Mouse (Mus musculus): Measurements from ENCODE around the gene Kat2a. TPM values are rescaled to one million over a fixed set of nuclear protein-coding genes. Genes with fewer than 3 reads are reported as not detected.
A peak's percentile ranks its signal among the peaks of the same experiment; 100 is the strongest.
"Not testable (repeated sequence)": the region's sequence is repeated elsewhere in the genome, so short reads cannot be mapped to it uniquely, and the experiment has no call there.

The Kat2a gene
- polyA plus RNA-seq, 1 experiment from 2014 or later: 65.9 TPM

DNA sequence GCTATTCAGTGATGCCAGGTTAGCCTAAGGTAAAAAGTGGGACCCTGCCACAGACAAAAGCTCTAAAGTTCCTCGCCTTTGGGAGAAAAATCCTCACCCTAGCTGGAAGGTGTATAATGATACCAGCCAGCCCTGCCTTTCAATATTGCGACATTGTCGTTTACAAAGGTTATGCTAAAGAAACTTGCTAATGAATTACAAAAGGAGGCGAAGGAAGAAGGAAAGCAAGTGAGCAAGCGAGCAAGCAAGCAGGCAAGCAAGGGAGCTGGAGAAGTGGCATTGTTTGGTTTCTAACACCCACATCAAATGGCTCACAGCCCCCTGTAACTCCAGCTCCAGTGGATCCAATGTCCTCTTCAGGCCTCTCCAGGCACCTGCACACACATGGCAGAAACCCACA lies 29.7 kb downstream of the Kat2a start:
- H3K27me3 ChIP-seq (ENCODE audit: control insufficient read depth, insufficient read depth, low read depth, low read length): no peaks in the 10 kb centered on the region
- no peak overlapping the region for H3K4me2 ChIP-seq (ENCODE audit: low read length)
- ATAC-seq: no peak
- H3K27ac ChIP-seq (ENCODE audit: low read length): no peak overlapping the region
- no peak overlapping the region for H3K4me3 ChIP-seq (ENCODE audit: low read depth, low read length)
- WGBS: 80% methylated on average over 5 of the region's 5 CpGs
- H3K9me3 ChIP-seq (replicated peaks; ENCODE audit: control insufficient read depth, low read length, poor library complexity, severe bottlenecking): no peaks in the 10 kb centered on the region
- H3K4me1 ChIP-seq (ENCODE audit: control insufficient read depth, insufficient read depth, low read length): no peaks in the 10 kb centered on the region
- no peak overlapping the region for H3K9ac ChIP-seq (ENCODE audit: low read depth, low read length)
- H3K36me3 ChIP-seq (ENCODE audit: control insufficient read depth, insufficient read depth, low read length): no peaks in the 10 kb centered on the region

DNA sequence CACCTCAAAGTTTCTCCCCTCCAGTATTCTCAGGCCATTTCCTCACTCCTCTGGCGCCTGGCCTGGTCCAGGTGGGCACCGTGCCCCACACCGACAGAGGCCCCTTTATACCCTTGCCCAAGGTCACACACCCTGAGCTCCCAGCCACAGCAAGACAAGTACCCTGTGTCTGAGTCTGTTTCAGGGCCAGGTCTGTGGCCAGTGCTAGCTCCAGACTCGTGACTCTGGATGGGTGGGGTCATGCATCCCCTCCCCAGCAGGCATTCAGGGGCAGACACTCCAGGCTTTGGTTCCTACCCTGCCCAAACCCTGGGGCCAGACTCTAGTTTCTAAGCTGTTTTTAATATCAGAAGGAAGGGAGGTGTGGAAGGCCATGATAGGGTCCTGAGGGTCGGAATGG lies 30.4 kb downstream of the Kat2a start:
- no peaks in the 10 kb centered on the region for H3K4me1 ChIP-seq (ENCODE audit: control insufficient read depth, insufficient read depth, low read length)
- no peak overlapping the region for H3K9ac ChIP-seq (ENCODE audit: low read depth, low read length)
- WGBS: 83% methylated on average over 5 of the region's 5 CpGs
- no peaks in the 10 kb centered on the region for H3K36me3 ChIP-seq (ENCODE audit: control insufficient read depth, insufficient read depth, low read length)
- no peaks in the 10 kb centered on the region for H3K27me3 ChIP-seq (ENCODE audit: control insufficient read depth, insufficient read depth, low read depth, low read length)
- no peaks in the 10 kb centered on the region for H3K9me3 ChIP-seq (replicated peaks; ENCODE audit: control insufficient read depth, low read length, poor library complexity, severe bottlenecking)
- no peak overlapping the region for H3K4me3 ChIP-seq (ENCODE audit: low read depth, low read length)
- no peak overlapping the region for H3K4me2 ChIP-seq (ENCODE audit: low read length)
- no peak overlapping the region for H3K27ac ChIP-seq (ENCODE audit: low read length)
- ATAC-seq: no peak

DNA sequence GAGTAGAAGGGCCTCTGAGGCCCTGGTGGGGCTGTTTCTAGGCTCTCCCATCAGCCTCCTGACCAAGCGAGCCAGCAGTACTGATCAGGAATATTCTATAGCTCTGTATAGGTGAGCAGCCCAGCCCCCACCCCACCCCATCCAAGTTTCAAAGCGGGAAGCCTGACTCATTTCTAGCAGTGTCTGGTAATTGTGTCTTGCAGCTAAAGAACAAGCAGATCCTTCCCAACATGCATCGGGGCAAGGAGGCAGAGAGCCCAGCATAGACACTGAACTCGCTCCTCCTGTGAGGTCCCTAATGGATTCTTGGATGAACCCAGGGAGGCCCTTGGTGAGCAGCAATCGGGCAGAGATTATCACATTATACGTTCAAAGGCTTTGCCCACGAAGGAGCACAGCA lies 34.5 kb downstream of the Kat2a start:
- WGBS: 44% methylated on average over 7 of the region's 7 CpGs
- Histone ChIP-seq H3K27ac (ENCODE audit: low read length) (no peak overlapping the region), H3K9me3 (replicated peaks; ENCODE audit: control insufficient read depth, low read length, poor library complexity, severe bottlenecking) (no peaks in the 10 kb centered on the region), H3K9ac (ENCODE audit: low read depth, low read length) (0 out of 2 replicates have a peak overlapping the region, but pooled peaks have one; percentile 6), H3K36me3 (ENCODE audit: control insufficient read depth, insufficient read depth, low read length) (no peaks in the 10 kb centered on the region), H3K27me3 (ENCODE audit: control insufficient read depth, insufficient read depth, low read depth, low read length) (no peaks in the 10 kb centered on the region), H3K4me3 (ENCODE audit: low read depth, low read length) (no peak overlapping the region), H3K4me1 (ENCODE audit: control insufficient read depth, insufficient read depth, low read length) (peaks cover 2% of the 10 kb centered on the region; the same call in 1 of the 2 replicates), H3K4me2 (ENCODE audit: low read length) (no peak overlapping the region)
- ATAC-seq: no peak

DNA sequence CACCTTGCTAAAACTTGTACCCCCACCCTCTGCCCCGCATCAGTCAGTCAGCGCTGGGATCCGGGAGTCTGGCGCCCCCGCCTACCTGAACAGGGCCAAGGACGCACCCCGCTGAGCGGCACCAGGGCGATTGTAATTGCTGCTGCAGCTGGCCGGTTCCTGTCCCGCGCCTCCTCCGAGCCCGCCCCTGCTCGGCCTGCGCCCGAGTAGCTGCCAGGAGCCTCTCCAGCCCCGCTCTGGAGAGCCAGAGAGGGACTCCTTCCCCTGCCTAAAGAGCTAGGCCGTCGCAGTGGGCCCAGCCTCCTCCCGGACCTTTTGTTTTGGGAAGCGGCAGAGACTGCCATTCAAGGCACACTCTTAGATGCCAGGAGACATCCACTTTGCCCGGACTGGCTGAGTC lies 39.1 kb downstream of the Kat2a start:
- Histone ChIP-seq H3K4me3 (ENCODE audit: low read depth, low read length) (no peak overlapping the region), H3K27me3 (ENCODE audit: control insufficient read depth, insufficient read depth, low read depth, low read length) (no peaks in the 10 kb centered on the region; the same call in 1 of the 2 replicates), H3K27ac (ENCODE audit: low read length) (no peak overlapping the region), H3K9ac (ENCODE audit: low read depth, low read length) (peak overlapping the region; percentile 51; the same call in 1 of the 2 replicates), H3K4me2 (ENCODE audit: low read length) (peak overlapping the region; percentile 35), H3K4me1 (ENCODE audit: control insufficient read depth, insufficient read depth, low read length) (peaks cover 2% of the 10 kb centered on the region; the same call in 1 of the 2 replicates), H3K9me3 (replicated peaks; ENCODE audit: control insufficient read depth, low read length, poor library complexity, severe bottlenecking) (no peaks in the 10 kb centered on the region), H3K36me3 (ENCODE audit: control insufficient read depth, insufficient read depth, low read length) (no peaks in the 10 kb centered on the region)
- no peak for ATAC-seq
- WGBS: 1% methylated on average over 23 of the region's 23 CpGs

DNA sequence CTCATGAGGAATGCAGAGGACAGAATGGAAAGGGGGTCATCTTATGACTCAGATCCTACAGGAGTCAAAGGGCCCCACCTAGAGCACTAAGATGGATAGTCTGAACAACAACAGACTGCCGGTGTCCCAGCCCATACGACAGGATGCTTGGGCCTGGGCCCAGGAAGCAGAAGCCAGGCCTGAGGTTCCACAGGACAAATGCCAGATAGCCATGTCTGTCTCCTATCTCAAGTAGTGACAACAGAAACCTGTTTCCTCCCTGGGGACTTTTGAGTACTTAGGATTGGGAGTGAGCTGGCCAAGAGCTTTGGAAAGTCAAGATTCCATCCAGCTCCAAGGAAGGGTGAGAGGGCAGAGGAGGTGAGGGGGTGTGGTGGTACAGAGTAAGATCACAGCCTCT lies 40.3 kb downstream of the Kat2a start:
- Histone ChIP-seq H3K27ac (ENCODE audit: low read length) (no peak overlapping the region), H3K36me3 (ENCODE audit: control insufficient read depth, insufficient read depth, low read length) (no peaks in the 10 kb centered on the region), H3K4me3 (ENCODE audit: low read depth, low read length) (no peak overlapping the region), H3K9me3 (replicated peaks; ENCODE audit: control insufficient read depth, low read length, poor library complexity, severe bottlenecking) (no peaks in the 10 kb centered on the region), H3K4me1 (ENCODE audit: control insufficient read depth, insufficient read depth, low read length) (peaks cover 2% of the 10 kb centered on the region; the same call in 1 of the 2 replicates), H3K4me2 (ENCODE audit: low read length) (no peak overlapping the region), H3K27me3 (ENCODE audit: control insufficient read depth, insufficient read depth, low read depth, low read length) (no peaks in the 10 kb centered on the region; the same call in 1 of the 2 replicates), H3K9ac (ENCODE audit: low read depth, low read length) (no peak overlapping the region)
- WGBS: 91% methylated on average over 2 of the region's 2 CpGs
- ATAC-seq: no peak

DNA sequence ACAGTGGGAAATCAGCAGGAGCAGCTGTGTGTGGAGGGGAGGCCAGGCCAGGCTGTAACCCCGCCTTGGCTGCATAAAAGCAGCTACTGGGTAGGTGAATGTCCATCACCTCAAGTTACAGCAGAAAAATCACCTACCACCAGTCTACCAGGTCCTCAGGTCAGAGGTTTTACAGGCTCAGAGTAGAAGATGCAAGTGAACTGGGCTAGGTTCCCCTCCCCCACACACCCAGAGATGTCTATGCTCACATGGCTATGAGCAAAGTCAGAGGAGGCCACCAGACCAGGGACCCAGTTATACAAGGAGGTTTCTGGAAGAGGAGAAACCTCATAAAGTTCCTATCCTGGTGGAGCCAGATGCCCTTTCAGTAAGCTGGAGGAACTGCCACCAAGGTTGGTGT lies 41.2 kb downstream of the Kat2a start:
- Histone ChIP-seq H3K9ac (ENCODE audit: low read depth, low read length) (no peak overlapping the region), H3K4me3 (ENCODE audit: low read depth, low read length) (no peak overlapping the region), H3K27ac (ENCODE audit: low read length) (no peak overlapping the region), H3K27me3 (ENCODE audit: control insufficient read depth, insufficient read depth, low read depth, low read length) (no peaks in the 10 kb centered on the region; the same call in 1 of the 2 replicates), H3K9me3 (replicated peaks; ENCODE audit: control insufficient read depth, low read length, poor library complexity, severe bottlenecking) (no peaks in the 10 kb centered on the region), H3K36me3 (ENCODE audit: control insufficient read depth, insufficient read depth, low read length) (no peaks in the 10 kb centered on the region), H3K4me2 (ENCODE audit: low read length) (no peak overlapping the region), H3K4me1 (ENCODE audit: control insufficient read depth, insufficient read depth, low read length) (peaks cover 2% of the 10 kb centered on the region; the same call in 1 of the 2 replicates)
- no peak for ATAC-seq
- WGBS: 79% methylated on average over 1 of the region's 1 CpGs

DNA sequence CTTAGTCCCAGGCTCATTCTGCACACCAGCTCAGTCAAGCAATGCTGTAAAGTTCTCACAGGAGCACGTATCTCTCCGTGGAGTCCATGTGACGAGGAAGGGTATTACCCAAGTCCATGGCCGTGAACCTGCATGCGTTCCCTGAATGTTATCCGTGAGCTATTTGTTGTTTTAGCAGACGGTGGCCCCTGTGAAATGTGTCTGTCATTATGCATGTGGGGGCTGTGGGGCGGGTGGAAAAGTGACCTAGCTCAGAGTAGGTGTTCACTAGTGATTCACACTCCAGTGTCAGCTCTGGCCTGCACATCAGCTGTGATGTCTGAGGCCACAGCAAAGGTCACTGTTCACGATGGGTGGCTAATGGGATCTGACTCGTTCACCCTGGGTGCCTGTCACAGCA lies 52.5 kb downstream of the Kat2a start:
- no peak for ATAC-seq
- H3K4me3 ChIP-seq (ENCODE audit: low read depth, low read length): no peak overlapping the region
- H3K27me3 ChIP-seq (ENCODE audit: control insufficient read depth, insufficient read depth, low read depth, low read length): no peaks in the 10 kb centered on the region
- H3K9me3 ChIP-seq (replicated peaks; ENCODE audit: control insufficient read depth, low read length, poor library complexity, severe bottlenecking): no peaks in the 10 kb centered on the region
- no peak overlapping the region for H3K27ac ChIP-seq (ENCODE audit: low read length)
- H3K36me3 ChIP-seq (ENCODE audit: control insufficient read depth, insufficient read depth, low read length): no peaks in the 10 kb centered on the region
- H3K4me2 ChIP-seq (ENCODE audit: low read length): no peak overlapping the region
- no peak overlapping the region for H3K9ac ChIP-seq (ENCODE audit: low read depth, low read length)
- WGBS: 73% methylated on average over 10 of the region's 10 CpGs
- H3K4me1 ChIP-seq (ENCODE audit: control insufficient read depth, insufficient read depth, low read length): no peaks in the 10 kb centered on the region

DNA sequence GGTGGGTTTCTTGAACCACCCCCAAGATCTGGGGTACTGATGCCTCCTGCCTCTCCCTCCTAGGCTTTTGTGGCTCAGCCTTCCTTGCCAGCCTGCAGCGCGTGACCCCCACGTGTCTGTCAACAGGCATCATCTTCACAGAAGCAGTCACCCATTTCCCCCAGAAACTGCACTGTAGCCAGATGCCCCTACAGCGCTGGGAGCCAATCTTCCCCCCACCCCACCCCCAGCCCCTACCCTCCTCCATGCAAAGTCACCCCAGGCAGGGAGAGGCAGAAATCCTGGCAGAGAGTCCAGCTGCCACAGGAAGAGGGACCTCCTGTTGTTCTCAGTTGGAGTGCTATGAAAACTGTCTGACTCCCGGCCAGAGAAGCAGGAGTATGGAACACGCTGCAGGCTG lies 55.8 kb downstream of the Kat2a start:
- no peaks in the 10 kb centered on the region; the same call in 1 of the 2 replicates for H3K27me3 ChIP-seq (ENCODE audit: control insufficient read depth, insufficient read depth, low read depth, low read length)
- ATAC-seq: no peak
- H3K36me3 ChIP-seq (ENCODE audit: control insufficient read depth, insufficient read depth, low read length): no peaks in the 10 kb centered on the region
- 12% methylated on average over 6 of the region's 6 CpGs for WGBS
- H3K9ac ChIP-seq (ENCODE audit: low read depth, low read length): no peak overlapping the region
- no peaks in the 10 kb centered on the region for H3K4me1 ChIP-seq (ENCODE audit: control insufficient read depth, insufficient read depth, low read length)
- no peak overlapping the region for H3K4me3 ChIP-seq (ENCODE audit: low read depth, low read length)
- no peak overlapping the region for H3K4me2 ChIP-seq (ENCODE audit: low read length)
- no peak overlapping the region for H3K27ac ChIP-seq (ENCODE audit: low read length)
- no peaks in the 10 kb centered on the region for H3K9me3 ChIP-seq (replicated peaks; ENCODE audit: control insufficient read depth, low read length, poor library complexity, severe bottlenecking)

DNA sequence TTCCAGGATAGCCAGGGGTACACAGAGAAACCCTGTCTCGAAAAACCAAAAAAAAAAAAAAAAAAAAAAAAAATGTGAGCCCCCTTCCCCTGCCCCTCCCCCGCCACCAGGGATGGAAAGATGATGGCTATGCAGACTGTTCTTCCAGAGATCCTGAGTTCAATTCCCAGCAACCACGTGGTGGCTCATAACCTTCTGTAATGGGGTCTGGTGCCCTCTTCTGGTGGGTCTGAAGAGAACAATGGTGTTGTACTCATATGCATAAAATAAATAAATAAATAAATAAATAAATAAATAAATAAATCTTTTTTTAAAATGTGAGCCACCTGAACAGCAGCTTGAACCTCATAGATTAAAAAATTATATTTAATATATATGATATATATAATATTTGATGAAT lies 56.7 kb downstream of the Kat2a start:
- WGBS: 53% methylated on average over 2 of the region's 3 CpGs
- not testable (repeated sequence) for H3K9ac ChIP-seq (ENCODE audit: low read depth, low read length); ATAC-seq; H3K9me3 ChIP-seq (replicated peaks; ENCODE audit: control insufficient read depth, low read length, poor library complexity, severe bottlenecking); H3K27me3 ChIP-seq (ENCODE audit: control insufficient read depth, insufficient read depth, low read depth, low read length); H3K4me2 ChIP-seq (ENCODE audit: low read length); H3K36me3 ChIP-seq (ENCODE audit: control insufficient read depth, insufficient read depth, low read length); H3K4me1 ChIP-seq (ENCODE audit: control insufficient read depth, insufficient read depth, low read length); H3K4me3 ChIP-seq (ENCODE audit: low read depth, low read length); H3K27ac ChIP-seq (ENCODE audit: low read length)
